Mouse (Mus musculus) frontal cortex, postnatal 36 days (tissue): ENCODE results near the gene Naa50.

ENCODE experiments used
- DNase-seq, 2 experiments: peaks; one replicate each; pipeline ENCODE4 v3.0.0; 2022; ENCODE audit warnings: low spot score in 2 of 2

The Naa50 gene

DNA sequence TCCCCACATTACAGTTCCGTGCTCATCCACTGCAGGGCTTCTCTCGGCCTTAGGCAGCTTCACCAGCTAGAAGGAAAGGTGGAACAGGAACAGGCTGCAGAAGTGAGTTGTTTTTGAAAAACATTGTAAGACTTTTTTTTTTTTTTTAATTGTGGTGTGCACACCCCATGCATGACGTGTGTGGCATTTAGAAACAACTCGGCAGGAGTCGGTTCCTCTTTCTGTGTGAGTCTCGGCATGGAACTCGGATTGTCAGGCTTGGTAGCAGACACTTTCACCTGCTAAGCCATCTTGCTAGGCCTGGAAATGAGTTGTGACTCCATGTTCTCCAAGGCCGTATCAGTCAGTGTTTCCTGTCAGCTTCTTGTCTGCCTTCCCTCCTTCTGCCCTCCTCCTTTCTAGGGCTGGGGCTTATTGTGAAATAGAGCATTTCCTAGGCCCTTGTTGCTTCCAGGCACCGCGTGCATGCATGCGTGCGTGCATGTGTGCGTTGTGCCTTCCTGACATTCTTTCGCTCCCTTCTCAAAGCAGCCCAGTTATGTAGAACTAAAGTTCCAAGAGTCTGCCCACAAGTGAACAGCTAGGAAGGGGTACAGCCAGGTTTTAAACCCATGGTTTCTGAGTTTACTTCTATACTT, 59.6 kb downstream of the Naa50 start:
- DNase-seq = no peak

DNA sequence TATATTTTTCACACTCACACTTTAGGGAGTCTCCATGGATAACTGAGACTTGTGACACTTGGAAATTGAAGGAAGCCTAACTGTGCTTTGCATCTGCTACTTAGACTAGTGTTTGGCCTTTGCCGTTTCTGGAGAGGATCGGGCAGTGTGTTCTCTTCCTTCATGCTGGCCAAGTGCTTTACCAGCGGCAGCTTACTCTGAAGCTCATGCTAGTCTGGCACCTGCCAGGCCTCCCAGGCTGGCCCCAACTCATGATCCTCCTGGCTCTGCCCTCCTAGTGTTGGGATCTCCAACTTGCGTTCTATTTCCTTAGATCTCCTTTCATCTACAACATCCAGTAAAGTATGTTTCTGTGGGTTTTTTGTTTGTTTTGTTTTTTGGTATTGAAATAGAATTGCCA, 60.5 kb downstream of the Naa50 start:
- DNase-seq = no peak

DNA sequence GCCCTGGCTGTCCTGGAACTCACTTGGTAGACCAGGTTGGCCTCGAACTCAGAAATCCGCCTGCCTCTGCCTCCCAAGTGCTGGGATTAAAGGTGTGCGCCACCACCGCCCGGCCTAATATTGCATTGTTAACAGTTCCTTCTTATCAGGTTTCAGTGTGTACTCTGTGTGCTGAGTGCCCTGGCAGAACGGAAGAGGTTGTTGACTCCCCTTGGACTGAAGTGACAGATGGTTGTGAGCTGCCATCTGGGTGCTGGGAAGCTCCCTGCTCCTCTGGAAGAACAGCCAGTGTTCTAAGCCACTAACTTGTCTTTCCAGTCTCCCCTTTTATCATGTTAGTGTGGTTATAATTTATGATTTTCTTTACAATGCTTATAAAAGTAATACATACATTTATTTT, 64.7 kb downstream of the Naa50 start:
- no peak for DNase-seq

DNA sequence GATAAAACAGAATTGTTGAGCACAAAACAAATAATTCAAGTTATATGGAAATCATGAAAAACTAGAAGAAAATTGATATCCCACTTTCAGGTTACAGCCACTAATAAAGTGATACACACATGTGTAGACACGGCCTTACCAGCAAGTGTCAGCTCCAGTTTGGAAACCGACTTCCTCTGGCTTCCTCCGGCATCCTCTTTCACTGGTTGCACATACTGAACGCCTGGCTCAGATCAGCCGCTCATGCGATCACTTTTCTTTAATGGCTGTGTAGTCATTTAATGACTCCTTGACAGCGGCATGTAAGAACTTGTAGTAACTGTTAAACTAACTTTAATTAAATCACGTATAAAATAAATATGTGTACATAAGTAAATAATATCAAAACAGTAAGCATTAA, 66.3 kb downstream of the Naa50 start:
- no peak for DNase-seq

DNA sequence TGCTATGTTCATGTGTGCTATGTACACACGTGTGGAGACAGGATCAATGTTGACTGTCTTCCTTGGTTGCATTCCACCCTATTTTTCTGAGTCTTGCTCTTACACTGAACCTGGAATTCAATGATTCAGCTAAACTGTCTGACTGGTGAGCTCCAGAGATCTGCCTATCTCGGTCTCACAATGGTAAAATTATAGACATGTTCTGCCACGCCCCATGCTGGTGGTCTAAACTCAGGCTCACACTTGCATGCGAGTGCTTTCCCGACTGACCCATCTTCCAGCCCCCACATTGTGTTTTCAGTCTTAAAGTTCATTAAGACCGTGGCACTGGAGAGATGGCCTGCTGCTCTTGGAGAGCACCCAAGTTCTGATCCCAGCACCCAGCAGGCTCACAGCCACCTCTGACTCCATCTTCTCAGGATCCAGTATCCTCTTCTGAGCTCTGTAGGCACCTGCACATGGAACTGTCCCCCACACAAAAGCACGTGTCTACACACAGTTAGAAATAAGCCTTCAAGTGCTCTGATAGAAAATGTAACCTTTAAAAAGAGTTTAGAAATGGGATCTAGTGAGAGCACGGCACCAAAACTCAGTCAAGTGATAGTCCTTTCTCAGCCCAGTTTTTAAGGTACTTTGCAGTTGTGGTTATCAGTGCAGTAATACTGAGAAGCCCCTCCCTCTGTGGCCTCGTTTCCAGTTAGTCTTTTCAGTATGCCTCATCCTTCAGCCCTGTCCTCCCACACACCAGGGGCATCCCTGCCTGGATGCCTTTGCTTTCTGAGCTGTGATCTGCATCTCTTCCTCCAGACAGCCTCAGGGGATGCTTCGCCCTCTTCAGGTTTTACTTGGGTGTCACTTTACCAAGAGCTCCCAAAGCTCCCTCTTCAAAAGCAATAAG, 70.8 kb downstream of the Naa50 start:
- DNase-seq = no peak

DNA sequence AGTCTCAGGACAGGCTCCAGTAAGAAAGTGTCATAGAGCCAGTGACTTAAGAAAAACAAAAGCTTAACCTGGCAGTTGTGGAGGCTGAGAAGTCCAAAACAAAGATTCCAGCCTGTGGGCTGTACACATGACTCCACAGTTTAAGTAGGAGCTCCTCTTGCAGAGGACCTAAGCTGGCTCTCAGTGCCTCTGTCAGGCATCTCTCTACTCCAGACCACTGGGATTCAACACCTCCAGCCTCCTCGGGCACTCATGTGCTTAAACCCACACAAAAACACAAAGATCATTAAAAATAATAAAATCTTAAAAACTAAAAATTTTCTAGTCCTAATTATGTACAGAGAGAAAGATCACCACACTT, 71.4 kb downstream of the Naa50 start:
- DNase-seq = no peak

DNA sequence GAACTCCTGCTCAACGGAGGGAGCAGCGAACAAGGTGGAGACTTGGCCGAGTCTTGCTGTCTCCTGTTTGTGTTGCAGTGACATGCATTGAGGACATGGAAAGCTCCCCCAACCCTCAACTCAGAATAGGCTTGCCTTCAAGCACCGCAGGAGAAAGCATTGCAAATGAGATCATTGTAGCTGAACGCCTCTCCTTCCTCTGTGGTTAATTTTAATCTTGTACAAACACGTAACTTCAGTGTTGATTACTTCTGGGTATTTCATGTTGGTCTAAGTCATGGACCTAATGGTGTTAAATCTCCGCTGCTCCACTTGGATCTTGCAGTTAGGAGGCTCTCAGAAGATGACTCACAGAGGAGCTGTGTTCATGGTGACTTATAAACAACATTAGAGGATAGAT, 73.1 kb downstream of the Naa50 start:
- DNase-seq = no peak
